Mouse (Mus musculus) heart, postnatal 14 days (tissue): ENCODE data around the gene Ddx23. TPM values are rescaled to one million over a fixed set of nuclear protein-coding genes. Genes with fewer than 3 reads are reported as not detected.

Source experiments
- DNase-seq, 2 experiments: peaks; one replicate each; pipeline ENCODE4 v3.0.0; 2021 to 2022
- intact Hi-C: fragments of 180-260 bp; cut with DNase I; formaldehyde crosslinking; loops from one replicate; pipeline ENCODE4 v1.15.1; 2025
- total RNA-seq, 2 experiments: library from RNA; stranded (reverse); gene quantifications; 2 replicates each; pipeline ENCODE4 v1.2.3; 2021

The Ddx23 gene
- total RNA-seq, 2 experiments from 2014 or later = 51.0 to 53.9 TPM

DNA sequence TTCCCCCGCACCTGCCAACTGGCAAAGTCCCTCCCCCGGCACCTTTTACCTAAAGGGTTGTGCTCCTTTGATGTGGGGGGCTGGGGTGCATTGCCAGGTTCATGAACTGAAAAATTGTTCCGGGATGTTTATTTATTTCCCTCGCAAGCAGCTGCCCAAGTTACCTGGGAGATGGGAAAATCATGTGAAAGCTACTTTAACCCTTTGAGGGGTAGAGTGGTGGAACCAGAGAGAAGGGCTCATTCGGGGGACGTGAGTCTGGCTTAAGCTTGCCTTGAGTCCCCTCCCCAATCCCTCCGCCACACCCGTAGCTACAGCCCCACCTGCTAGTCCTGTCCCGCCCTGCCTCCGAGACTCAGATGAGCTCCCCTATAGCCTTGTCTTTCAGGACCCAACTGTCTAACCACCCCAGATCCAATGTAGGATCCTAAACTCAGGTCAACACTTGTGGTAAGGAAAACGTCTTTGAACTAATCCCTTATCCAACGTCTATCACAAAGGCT lies 52.5 kb downstream of the Ddx23 start:
- intact Hi-C loops = no loop called here
- DNase-seq = no peak

DNA sequence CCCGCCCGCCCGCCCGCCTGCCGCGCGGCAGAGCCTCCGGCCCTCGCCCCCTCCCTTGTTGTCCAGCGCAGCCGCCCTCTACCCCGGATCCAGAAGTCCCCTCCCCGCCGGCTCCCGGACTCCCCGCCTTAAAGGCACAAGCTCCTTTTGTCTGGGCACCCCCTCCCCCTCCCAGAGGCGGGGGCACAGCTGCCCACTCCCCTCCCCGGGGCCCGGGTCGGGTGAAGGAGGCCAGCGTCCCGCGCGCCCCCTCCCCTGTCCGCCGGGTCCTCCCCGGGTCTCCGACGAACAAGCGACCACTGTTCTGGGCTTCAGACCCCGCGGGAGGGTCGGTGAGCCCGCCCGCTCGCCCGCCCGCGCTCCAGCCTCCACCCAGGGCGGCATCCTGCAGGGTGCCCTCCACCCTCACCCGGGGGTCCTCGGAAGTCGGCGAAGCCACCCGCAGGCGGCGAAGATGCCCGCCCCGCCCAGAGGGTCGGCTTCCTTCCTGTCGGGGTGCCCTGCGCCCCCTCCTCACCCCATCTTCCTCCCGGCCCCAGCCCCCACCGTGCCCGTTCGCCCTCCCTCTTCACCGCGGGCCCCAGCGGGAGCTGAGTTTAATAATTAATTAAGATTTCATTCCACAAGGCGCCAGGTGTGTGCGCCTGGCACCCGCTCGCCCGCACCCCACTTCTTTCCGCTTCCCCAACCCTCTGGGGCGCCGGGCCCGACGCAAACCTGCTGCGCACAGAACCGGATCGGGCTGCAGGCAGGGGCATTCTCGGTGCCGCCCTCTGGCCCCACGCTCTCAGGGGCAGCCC lies 53.2 kb downstream of the Ddx23 start, which contains the start of gene Adcy6:
Gene Adcy6, minus strand, starts transcription at position 746 of the 800 bp plus-strand sequence.
- DNase-seq = peak; percentile 85 to 86
- intact Hi-C loops = no loop called here

DNA sequence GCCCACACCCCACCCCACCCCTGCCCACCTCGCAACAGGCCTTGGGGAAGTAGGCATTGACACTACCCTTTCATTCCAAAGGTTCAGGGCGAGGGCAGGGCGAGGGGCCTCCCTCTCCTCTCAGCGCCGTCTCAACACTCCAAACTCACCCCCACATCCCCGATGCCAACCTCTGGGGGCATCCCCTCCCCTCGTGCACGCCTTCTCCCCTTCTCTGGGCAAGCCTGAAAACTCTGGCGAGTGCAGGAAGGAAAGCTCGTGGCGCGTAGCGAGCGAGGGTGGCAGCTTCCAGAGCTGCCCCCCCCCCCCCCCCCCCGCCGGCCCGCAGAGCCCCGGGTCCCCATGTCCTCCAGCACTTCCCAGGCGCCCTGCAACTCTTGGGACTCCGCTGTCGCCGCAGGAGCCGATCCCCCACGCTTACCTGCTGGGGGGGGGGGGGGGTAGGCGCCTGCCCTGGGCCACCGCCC lies 53.9 kb downstream of the Ddx23 start:
- intact Hi-C loops = no loop called here
- peak in 1 of 2 experiments; percentile 49 for DNase-seq

DNA sequence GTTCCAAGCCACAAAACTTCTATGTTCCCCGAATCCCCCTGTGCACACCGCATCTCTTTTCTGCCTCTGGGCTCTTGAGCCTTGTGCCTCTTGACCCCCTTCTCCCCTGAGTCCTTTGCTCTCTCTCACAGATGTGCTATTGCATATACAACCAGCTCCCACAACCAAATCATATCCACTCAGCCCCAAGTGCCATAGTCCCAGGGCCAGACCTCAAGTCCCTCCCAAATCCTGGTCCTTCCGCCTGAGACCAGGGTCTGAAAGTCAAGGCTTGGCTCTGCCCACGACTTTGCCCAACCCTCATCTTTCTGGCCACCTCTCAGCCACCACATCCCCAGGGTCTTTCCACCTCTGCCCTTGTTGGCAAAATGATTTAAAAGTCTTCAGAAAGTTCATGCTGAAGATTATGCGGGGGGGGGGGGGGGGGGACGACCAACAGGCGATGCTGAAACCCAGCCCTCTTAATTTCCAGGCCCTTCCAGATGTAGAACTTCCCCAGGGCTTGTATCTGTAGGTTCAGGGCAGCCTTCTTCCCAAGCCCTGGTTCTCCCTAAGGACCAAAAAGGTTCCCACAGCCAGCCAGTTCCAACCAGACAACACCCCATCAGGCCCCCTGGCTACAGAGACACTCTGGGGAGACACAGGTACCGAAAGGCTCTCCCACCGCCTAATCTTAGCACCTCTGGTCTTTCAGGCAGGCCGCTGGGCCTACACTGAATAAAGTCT lies 54.5 kb downstream of the Ddx23 start:
- intact Hi-C loops = no loop called here
- peak; percentile 43 to 44 for DNase-seq

DNA sequence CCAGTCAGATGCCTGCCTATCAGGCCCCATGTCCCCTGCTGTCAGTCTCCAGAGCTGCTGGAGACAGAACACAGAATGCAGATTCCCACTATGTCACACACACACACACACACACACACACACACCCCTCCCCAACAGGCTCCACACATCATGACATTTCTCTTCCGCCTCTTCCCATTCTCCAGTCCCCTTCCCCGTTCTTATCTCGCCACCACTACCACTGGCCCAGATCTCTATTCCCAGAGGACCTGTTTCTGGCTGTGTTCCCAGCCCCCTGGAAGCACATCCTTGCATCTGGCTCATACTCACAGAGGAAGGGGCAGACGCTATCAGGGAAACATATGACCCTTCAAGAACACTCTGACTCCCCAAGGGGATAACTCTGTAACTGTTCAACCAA lies 55.1 kb downstream of the Ddx23 start:
- intact Hi-C loops = no loop called here
- peak; percentile 87 to 88 for DNase-seq

DNA sequence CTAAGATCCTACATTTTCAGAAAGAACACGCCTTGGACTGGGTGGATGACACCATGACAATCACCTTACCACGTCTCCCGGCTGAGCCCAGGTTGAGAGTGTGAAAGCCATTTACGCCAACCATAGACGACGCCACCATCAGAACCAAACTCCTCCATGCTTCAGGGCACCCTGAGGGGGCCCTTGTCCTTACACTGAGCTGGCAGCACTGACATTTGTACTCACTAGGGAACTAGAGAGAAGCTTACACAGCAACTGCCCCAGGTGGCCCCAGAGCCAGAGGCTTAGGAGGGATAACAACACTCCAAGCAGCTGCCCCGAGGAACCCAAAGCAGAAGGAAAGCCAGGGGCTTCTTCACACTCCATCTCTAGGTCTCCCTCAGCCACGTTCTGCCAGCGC lies 56.0 kb downstream of the Ddx23 start:
- intact Hi-C loops = no loop called here
- no peak for DNase-seq

DNA sequence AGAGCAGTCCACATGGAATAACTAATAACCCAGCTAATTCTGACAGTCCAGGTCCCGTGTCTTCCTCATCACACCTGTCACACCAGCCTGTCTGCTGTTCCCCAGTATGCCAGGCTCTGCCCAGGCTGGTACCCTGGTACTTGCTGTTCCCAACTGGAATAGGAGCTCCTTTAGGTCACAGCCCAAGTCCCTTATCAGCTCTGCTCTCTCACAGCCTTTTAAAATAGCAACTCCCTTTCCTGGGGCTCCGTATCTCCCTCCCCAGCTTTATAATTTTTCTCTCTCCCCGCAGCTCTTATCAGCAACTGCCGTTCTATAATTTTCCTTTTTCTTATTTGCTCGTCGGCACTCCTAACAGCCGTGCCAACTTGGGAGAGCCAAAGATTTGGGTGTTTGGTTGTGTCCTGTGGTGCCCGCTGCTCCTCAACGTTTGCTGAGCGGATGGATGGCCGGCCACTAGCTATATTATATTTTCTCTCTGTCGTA lies 56.6 kb downstream of the Ddx23 start:
- intact Hi-C loops = no loop called here
- DNase-seq = no peak

DNA sequence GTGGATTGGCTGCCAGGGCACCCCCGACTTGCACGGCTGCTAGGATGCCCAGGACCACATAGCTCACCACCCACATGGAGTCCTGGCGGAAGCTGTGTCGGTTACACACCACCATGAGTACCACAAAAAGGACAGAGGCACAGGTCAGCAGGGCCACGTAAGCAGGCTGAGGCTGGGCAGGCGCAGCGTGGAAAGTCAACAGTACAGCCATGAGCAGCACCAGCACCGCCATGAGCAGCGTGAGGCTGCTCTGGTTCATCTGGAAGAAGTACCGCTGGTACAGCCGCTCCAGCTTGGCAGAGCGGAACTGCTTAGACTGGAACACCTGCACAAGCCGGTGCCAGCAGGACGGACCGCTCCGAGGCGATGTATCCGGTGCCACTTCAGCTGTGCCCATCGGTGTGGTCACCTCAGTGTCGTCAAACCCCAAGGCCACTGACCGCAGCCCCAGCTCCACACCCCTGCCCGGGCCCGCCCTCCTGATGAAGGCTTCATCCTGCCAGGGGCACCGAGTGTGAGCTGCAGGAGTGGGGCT lies 58.6 kb downstream of the Ddx23 start:
- no peak for DNase-seq
- intact Hi-C loops = no loop called here

DNA sequence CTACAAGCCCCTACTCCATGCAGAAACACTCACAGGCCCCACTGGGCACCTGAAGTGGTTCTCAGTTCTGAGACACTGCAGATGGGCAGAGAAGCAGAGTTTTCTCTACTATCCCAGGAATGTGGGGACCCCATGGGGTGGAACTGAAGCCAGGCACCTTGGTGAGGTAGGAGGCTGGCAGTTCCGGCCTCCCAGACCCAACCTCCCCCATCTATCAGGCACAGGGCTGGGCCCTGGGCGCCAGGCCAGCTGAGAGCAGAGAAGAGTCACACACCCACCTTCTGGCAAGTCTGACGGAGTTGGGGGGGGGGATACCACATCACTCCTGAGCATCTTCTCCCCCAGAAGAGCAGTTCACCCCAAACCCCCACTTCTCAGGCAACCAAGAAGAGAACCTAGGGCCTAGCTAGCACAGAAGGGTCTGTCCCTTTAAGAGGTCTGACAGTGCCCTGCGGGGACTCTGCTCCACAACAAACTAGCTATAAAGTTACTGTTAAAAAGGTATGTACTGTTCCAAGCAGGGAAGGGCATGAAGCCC lies 59.7 kb downstream of the Ddx23 start:
- intact Hi-C loops = loop anchor here (2.0 kb wide), 1 partner anchor 16 kb away; no protein-coding TSS in a partner anchor
- DNase-seq = peak; percentile 56 to 60

DNA sequence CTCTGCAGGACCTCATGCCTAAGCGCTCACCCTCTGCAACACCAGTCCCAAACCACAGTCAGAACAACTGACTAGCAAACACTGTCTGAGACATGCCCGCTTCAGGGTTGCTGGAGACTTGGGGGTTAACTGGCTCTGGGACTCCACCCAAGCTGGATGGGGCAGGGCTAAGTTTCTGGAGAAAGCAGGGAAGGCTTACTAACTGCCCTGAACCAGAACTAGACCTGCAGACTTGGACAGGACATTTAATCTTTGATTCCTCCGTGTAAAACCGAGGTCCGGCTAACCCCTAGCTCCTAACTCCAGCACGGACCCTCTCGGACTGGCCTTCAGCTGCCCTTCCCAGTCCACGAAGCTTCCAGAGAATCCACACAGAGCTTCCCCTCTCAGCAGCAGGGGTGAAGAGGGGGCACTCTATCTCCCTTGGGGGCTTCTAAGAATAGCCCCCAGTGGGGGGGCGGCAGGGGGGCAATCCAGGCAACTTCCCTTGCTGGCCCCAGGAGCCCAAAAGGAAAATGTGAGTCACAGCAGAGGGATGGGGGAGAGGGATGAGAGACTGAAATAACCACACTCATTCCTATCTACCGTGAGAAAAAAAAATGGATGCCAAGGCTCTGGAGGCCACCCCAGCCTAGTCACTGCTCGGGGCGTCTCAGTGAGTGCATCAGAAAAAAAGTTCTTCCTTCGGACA lies 60.4 kb downstream of the Ddx23 start:
- intact Hi-C loops = loop anchor here (2.0 kb wide), 1 partner anchor 16 kb away; no protein-coding TSS in a partner anchor
- peak; percentile 70 to 77 for DNase-seq

DNA sequence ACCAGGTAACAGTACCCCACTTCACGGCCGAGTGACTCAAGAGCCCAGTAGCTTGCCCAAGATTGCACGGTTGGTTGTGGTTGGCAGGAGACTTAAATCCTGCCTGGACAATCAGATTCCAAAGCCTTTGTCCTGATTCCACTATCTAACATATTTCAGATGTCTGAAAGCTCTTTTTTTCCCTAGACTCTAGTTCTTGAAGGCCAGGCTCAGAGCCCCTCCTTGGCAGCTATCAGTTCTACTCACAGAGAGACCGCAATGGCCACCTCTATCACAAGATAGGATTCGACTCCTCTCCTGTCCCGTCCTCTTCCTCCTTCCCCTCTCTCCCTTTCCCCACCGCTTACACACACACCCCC lies 60.9 kb downstream of the Ddx23 start:
- intact Hi-C loops = loop anchor here (2.0 kb wide), 1 partner anchor 15 kb away; no protein-coding TSS in a partner anchor
- DNase-seq = no peak

DNA sequence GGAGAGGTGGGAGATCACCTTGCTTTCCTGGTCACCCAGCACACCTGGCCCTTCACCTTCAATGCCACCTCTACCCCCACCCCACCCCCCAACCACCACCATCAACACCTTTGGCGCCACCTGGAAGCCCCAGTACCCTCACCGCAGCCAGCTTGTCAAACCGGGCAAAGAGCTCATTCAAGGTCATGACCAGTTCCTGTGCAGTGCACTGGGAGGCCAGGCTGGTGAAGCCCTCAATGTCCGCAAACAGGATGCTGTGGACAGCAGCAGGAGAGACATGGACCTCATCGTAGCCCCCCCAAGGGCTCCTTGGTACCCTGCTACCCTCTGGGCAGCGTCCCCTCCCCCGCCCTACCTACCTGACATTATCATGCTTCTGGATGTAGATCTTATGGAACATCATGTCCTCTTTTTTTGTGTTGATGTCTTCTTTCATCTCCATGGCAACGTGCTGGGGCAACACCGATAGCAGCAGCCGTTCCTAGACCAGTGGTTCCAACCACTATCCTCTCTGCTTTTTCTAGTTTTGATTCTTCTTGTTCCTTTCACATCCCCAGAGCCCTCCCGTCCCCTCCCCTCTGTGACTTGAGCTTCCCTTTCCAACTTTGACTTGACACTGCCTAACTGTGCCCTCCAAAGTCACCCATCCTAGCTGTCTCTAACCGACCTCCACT lies 62.5 kb downstream of the Ddx23 start:
- DNase-seq = no peak
- intact Hi-C loops = no loop called here

DNA sequence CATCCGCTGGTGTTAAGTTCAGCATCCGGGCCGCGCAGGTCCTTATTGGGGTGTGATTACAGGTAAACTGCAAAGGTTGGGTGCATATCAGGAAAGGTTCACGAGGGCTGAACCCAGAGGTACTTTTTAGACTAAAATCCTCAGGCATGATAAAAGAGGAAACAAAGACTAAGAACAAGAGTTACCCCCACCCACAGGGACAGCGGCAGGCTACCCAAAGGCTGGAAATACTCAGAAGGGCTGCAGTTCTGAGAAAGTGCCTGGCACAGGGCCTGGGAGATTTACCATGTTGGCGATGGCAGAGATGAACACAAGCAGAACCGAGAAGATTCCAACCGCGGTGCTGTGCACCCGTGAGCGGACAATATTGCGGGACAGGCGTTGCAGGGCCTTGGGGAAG lies 66.1 kb downstream of the Ddx23 start:
- intact Hi-C loops = no loop called here

More for the DNA sequence above, 66.1 kb downstream of the Ddx23 start:
- DNase-seq = no peak

Other genes with a start within 250 kb of the Ddx23 start
- not detected for gene Olfr282, start 231.7 kb downstream of the Ddx23 start, total RNA-seq
- not detected for gene Olfr281, start 210.3 kb downstream of the Ddx23 start, total RNA-seq
- not detected for gene OR5BS1P, start 193.0 kb downstream of the Ddx23 start, total RNA-seq
- not detected for gene Lalba, start 180.2 kb downstream of the Ddx23 start, total RNA-seq
- not detected for gene Olfr279, start 170.5 kb downstream of the Ddx23 start, total RNA-seq
- 10 to 100 TPM; 78.4 to 82.2 TPM for gene Kansl2, start 128.6 kb downstream of the Ddx23 start, total RNA-seq
- gene Ccnt1, start 92.0 kb downstream of the Ddx23 start, total RNA-seq = 10 to 100 TPM; 32.8 to 42.6 TPM
- gene 4930415O20Rik, start 91.9 kb downstream of the Ddx23 start, total RNA-seq = under 1 TPM; 0.88 to 0.93 TPM
- 100 to 1,000 TPM; 199 to 209 TPM for gene Adcy6, start 52.8 kb downstream of the Ddx23 start, total RNA-seq
- gene Cacnb3, start 32.1 kb downstream of the Ddx23 start, total RNA-seq = 1 to 10 TPM; 8.0 to 8.8 TPM
- 1 to 10 TPM in 1 of 2 experiments, under 1 TPM in 1; 0.69 to 1.0 TPM for gene Rnd1, start 14.6 kb upstream of the Ddx23 start, total RNA-seq
- under 1 TPM; 0.29 to 0.72 TPM for gene Ccdc65, start 45.3 kb upstream of the Ddx23 start, total RNA-seq
- 1 to 10 TPM; 4.6 to 5.0 TPM for gene Fkbp11, start 65.3 kb upstream of the Ddx23 start, total RNA-seq
- 10 to 100 TPM; 26.4 to 26.6 TPM for gene Arf3, start 100.3 kb upstream of the Ddx23 start, total RNA-seq
- gene Wnt10b, start 115.3 kb upstream of the Ddx23 start, total RNA-seq = under 1 TPM; 0.45 to 0.61 TPM
- gene Wnt1, start 127.0 kb upstream of the Ddx23 start, total RNA-seq = not detected
- gene Ddn, start 146.6 kb upstream of the Ddx23 start, total RNA-seq = under 1 TPM; 0.20 to 0.31 TPM
- gene Prkag1, start 168.6 kb upstream of the Ddx23 start, total RNA-seq = 10 to 100 TPM; 91.8 to 93.6 TPM
- 10 to 100 TPM; 63.2 to 64.5 TPM for gene Kmt2d, start 208.3 kb upstream of the Ddx23 start, total RNA-seq
- gene Rhebl1, start 231.6 kb upstream of the Ddx23 start, total RNA-seq = 1 to 10 TPM; 1.6 to 2.0 TPM
- 1 to 10 TPM; 2.0 to 2.7 TPM for gene Dhh, start 235.6 kb upstream of the Ddx23 start, total RNA-seq